Mouse (Mus musculus) midbrain, embryonic 13.5 days (tissue): ENCODE results near the gene Lrp8. TPM values are rescaled to one million over a fixed set of nuclear protein-coding genes. Genes with fewer than 3 reads are reported as not detected.

ENCODE experiments used
- ATAC-seq: fragments of 200-750 bp; cut with Nextera tagmentation; 2 replicates; pipeline ENCODE4 v1.8.0; 2017; ENCODE audit warnings: mild to moderate bottlenecking, moderate TSS enrichment, moderate library complexity
- H3K27ac ChIP-seq: fragments of 300-500 bp; sonication (generic); 2 replicates; pipeline ENCODE4 v1.5.1; 2015; ENCODE audit warnings: inconsistent platforms, mild to moderate bottlenecking, moderate library complexity
- H3K27me3 ChIP-seq: fragments of 300-500 bp; sonication (generic); 2 replicates; pipeline ENCODE4 v1.6.1; 2015; ENCODE audit warnings: mild to moderate bottlenecking, inconsistent platforms
- H3K36me3 ChIP-seq: fragments of 300-500 bp; sonication (generic); 2 replicates; pipeline ENCODE4 v1.6.1; 2015; ENCODE audit warnings: mild to moderate bottlenecking, inconsistent platforms
- H3K4me1 ChIP-seq: fragments of 300-500 bp; sonication (generic); replicated peaks from 2 replicates; pipeline ENCODE4 v1.6.1; 2015; ENCODE audit warnings: inconsistent platforms
- H3K4me2 ChIP-seq: fragments of 300-500 bp; sonication (generic); replicated peaks from 2 replicates; pipeline ENCODE4 v1.6.1; 2015; ENCODE audit warnings: moderate library complexity, mild to moderate bottlenecking, inconsistent platforms
- H3K4me3 ChIP-seq: fragments of 300-500 bp; sonication (generic); replicated peaks from 2 replicates; pipeline ENCODE4 v1.5.1; 2015; ENCODE audit warnings: mild to moderate bottlenecking, inconsistent platforms
- H3K9ac ChIP-seq: fragments of 300-500 bp; sonication (generic); replicated peaks from 2 replicates; pipeline ENCODE4 v1.6.1; 2015; ENCODE audit warnings: mild to moderate bottlenecking, inconsistent platforms
- H3K9me3 ChIP-seq: fragments of 300-500 bp; sonication (generic); 2 replicates; pipeline ENCODE4 v1.6.1; 2016; ENCODE audit warnings: mild to moderate bottlenecking, inconsistent platforms
- WGBS: fragments of 180-500 bp; shearing (Covaris S2); methylation state at CpG from one replicate; pipeline ENCODE4 v1.1.7; 2015; 5-methylcytosine and 5-hydroxymethylcytosine counted together
- polyA plus RNA-seq: library from polyadenylated mRNA; unstranded; fragments of >200 nt; fragmentation: Nextera tagmentation; extraction: Ambion mirVana; gene quantifications from 2 replicates; pipeline ENCODE4 v1.2.1, GENCODE M21; 2015

Lrp8 gene
- polyA plus RNA-seq, 1 experiment from 2014 or later = 50.0 TPM

DNA sequence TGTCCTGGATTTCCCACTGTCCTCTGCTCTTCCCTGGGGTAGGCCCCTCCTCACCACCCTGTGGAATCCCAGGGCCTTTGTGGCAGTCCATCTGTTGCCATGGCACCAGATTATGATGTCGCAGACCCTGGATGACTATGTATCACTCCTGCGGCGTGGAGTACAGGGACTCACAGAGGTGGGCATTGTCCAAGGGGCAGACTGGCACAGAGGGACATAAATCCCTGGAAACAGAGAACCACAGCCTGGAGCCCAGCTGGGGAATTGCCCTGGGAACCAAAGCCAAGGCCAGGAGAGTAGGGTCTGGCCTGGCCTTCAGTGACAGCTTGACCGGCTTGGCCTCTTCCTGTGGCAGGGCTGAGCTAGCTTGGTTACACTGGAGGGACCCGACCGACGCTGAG lies 28.8 kb downstream of the Lrp8 start:
- WGBS = 8% methylated on average over 7 of the region's 7 CpGs
- H3K4me2 ChIP-seq = peak overlapping the region; percentile 21

DNA sequence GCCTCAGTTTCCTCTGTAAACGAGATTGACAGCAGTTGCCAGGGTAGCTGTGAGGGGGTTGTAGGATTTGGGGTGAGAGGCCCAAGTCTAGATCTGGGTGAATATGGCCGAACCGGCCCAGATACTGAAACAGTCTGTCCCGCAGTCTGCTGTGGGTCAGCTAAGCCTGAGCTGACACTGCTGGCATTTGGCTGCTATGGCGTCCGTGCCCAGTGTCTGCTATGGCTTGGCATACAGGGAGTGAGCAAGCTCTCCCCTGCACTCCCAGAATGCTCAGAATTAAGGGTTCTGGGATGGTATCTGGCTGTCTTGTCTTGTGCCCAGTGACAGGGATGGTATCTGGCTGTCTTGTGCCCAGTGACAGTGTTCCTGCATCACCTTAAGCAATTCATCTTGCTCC lies 29.6 kb downstream of the Lrp8 start:
- no peak for ATAC-seq
- peaks cover 100% of the 10 kb centered on the region for H3K4me1 ChIP-seq

More for the DNA sequence above, 28.8 kb downstream of the Lrp8 start:
- Histone ChIP-seq H3K36me3 (no peaks in the 10 kb centered on the region), H3K9me3 (no peaks in the 10 kb centered on the region), H3K27ac (peak overlapping the region; percentile 87), H3K4me1 (peaks cover 100% of the 10 kb centered on the region), H3K9ac (peak overlapping the region; percentile 55), H3K4me3 (no peak overlapping the region), H3K27me3 (no peaks in the 10 kb centered on the region)
- ATAC-seq = peak; percentile 72

DNA sequence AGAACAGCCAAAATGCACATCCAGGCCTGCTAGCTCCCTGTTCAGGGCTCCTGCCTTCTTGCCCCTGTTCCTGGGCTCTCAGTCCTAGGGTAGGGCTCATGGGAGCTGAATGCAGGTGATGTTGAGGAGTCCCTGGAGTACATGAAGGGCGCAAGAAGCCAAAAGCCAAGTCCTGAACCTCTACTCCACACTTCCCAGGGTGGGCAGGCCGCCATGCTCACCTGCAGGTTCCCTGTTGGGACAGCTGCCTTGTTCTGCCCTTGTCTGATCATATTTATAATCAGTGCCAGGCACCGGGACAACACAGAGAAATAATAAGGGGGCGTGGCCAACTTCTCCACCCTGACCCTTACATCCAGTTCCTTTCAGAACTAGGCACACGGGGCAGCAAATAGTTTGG lies 31.5 kb downstream of the Lrp8 start:
- ATAC-seq = no peak
- no peaks in the 10 kb centered on the region for H3K27me3 ChIP-seq
- no peaks in the 10 kb centered on the region for H3K36me3 ChIP-seq
- H3K9me3 ChIP-seq = no peaks in the 10 kb centered on the region
- no peak overlapping the region for H3K4me2 ChIP-seq
- peaks cover 100% of the 10 kb centered on the region for H3K4me1 ChIP-seq
- 80% methylated on average over 5 of the region's 5 CpGs for WGBS
- no peak overlapping the region; the same call in 1 of the 2 replicates for H3K9ac ChIP-seq
- H3K4me3 ChIP-seq = no peak overlapping the region
- peak overlapping the region; percentile 95; the same call in 1 of the 2 replicates for H3K27ac ChIP-seq

More for the DNA sequence above, 29.6 kb downstream of the Lrp8 start:
- H3K9ac ChIP-seq = peak overlapping the region; percentile 55
- H3K27ac ChIP-seq = peak overlapping the region; percentile 87
- no peak overlapping the region for H3K4me3 ChIP-seq
- H3K36me3 ChIP-seq = no peaks in the 10 kb centered on the region
- H3K4me2 ChIP-seq = no peak overlapping the region
- no peaks in the 10 kb centered on the region for H3K27me3 ChIP-seq
- 90% methylated on average over 6 of the region's 6 CpGs for WGBS
- H3K9me3 ChIP-seq = no peaks in the 10 kb centered on the region

DNA sequence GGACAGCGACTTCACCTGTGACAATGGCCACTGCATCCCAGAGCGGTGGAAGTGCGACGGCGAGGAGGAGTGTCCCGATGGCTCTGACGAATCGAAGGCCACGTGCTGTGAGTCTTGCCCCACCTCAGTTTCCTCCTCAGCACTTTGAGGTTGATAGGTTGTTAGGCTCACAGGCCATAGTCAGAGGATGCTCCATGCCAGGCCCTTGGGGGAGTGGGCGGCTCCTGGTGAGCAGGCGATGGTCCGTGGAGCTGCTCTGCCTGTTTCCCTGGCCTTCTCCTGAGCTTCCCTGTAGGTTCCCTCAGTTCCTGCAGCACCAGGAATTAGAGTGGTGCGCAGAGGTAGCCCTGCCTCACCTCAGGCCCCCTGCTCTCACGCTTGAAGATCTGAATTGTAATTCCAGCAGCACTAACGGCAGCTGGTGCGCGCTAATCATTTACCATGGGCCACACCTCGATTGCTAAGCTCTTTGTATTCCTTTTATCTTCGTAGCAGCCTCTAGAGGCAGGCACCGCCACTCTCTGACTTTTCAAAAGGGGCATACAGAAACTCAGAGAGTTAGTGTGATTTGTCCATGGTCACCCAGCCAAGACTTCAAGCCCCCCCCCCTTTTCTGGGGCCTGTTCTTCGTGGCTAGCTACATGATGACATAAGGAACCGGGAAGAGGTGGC lies 32.7 kb downstream of the Lrp8 start:
- ATAC-seq = peak; percentile 3

DNA sequence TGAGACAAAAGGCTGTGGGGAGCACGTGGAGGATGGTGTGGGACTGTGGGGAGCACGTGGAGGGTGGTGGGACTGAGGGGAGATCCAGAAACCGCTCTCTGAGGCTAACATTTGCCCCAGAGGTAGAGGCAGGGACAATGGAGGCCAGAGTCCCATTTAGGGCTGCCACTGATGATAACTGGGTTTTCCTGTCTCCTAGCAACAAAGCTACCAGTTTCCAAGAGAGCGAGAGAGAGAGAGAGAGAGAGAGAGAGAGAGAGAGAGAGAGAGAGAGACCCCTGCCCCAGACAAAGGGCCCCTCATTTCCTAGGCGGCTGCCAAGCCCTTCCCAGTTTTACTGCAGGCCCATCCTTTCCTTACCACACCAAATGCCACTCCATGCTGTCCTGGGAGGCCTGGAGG lies 33.4 kb downstream of the Lrp8 start:
- peaks cover 93% of the 10 kb centered on the region for H3K4me1 ChIP-seq
- no peak overlapping the region for H3K4me3 ChIP-seq
- peak overlapping the region; percentile 56 for H3K9ac ChIP-seq
- H3K9me3 ChIP-seq = no peaks in the 10 kb centered on the region
- peak; percentile 44 for ATAC-seq
- H3K27me3 ChIP-seq = no peaks in the 10 kb centered on the region
- WGBS = 5% methylated on average over 5 of the region's 5 CpGs
- no peaks in the 10 kb centered on the region for H3K36me3 ChIP-seq
- H3K4me2 ChIP-seq = peak overlapping the region; percentile 28
- peak overlapping the region; percentile 95 for H3K27ac ChIP-seq

More for the DNA sequence above, 32.7 kb downstream of the Lrp8 start:
- Histone ChIP-seq H3K4me2 (peak overlapping the region; percentile 28), H3K4me1 (peaks cover 96% of the 10 kb centered on the region), H3K9ac (peak overlapping the region; percentile 56), H3K36me3 (no peaks in the 10 kb centered on the region), H3K27ac (peak overlapping the region; percentile 95), H3K9me3 (no peaks in the 10 kb centered on the region), H3K4me3 (no peak overlapping the region), H3K27me3 (no peaks in the 10 kb centered on the region)
- 28% methylated on average over 22 of the region's 22 CpGs for WGBS

DNA sequence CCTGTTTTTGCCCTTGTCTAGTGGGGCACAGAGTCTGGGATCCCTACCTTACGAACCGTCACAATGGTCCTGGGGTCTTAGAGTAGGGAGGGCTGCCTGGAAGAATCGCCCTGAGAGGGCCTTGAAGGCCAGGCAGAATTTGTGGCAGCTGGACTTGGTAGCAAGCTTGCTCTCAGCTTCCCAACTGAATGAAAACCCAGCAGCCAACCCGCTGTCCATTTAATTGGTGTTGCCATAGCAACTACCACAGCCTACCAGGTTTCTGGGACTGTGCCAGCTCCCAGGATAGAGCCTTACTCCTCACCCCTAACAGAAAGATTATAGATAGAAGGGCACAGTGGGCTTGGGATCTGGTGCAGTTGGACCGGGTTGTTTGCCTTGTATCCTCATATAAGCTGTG lies 34.7 kb downstream of the Lrp8 start:
- Histone ChIP-seq H3K4me3 (no peak overlapping the region), H3K9ac (peak overlapping the region; percentile 56; the same call in 1 of the 2 replicates), H3K27ac (peak overlapping the region; percentile 95), H3K27me3 (no peaks in the 10 kb centered on the region), H3K9me3 (no peaks in the 10 kb centered on the region), H3K4me1 (peaks cover 86% of the 10 kb centered on the region), H3K4me2 (0 out of 2 replicates have a peak overlapping the region, but pooled peaks have one; percentile 21), H3K36me3 (no peaks in the 10 kb centered on the region)
- WGBS = 11% methylated on average over 5 of the region's 5 CpGs
- ATAC-seq = peak; percentile 41

DNA sequence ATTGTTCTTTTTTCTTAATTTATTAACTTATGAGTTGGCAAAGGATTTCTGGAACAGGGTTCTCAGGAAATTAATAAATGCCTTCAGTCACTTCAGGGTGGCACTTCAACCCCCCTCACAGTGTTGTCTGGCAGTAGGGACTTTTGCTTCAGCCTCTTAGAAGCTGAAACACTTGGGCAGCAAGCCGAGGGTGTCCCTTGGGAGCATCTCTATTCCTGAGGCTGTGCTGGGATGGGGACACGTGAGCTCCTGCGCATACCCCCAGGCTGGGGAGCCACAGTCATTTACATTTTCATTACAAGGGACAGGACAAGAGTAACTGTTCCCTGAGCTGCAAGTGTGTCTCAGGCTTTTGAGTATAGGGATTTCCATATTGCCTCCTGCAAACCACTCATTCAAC lies 35.8 kb downstream of the Lrp8 start:
- no peak overlapping the region for H3K4me2 ChIP-seq
- no peak overlapping the region for H3K4me3 ChIP-seq
- no peaks in the 10 kb centered on the region for H3K27me3 ChIP-seq
- 42% methylated on average over 3 of the region's 3 CpGs for WGBS
- 0 out of 2 replicates have a peak overlapping the region, but pooled peaks have one; percentile 15 for H3K9ac ChIP-seq
- peak overlapping the region; percentile 95 for H3K27ac ChIP-seq
- peaks cover 85% of the 10 kb centered on the region for H3K4me1 ChIP-seq
- no peaks in the 10 kb centered on the region for H3K36me3 ChIP-seq
- ATAC-seq = no peak
- no peaks in the 10 kb centered on the region for H3K9me3 ChIP-seq

DNA sequence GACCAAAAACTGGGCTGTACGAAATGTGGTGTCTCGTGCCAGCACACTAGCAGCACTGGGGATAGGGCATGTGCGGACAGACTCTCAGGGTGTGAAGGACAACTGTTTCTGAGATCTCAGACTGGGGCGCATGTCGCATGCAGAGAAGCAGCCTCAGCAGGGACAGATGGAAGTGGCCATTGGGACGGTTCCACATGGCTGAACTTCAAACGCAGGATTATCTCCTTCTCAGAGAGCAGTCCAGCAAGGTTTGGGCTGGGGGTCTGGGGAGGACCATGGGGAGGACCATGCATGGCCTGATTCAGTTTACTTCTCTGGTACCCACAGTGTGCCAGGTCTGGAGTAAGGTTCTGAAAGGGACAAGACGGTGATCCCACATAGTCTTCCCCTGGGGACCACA lies 41.6 kb downstream of the Lrp8 start:
- Histone ChIP-seq H3K27me3 (peaks cover 14% of the 10 kb centered on the region), H3K4me1 (peaks cover 58% of the 10 kb centered on the region), H3K36me3 (peaks cover 47% of the 10 kb centered on the region)

DNA sequence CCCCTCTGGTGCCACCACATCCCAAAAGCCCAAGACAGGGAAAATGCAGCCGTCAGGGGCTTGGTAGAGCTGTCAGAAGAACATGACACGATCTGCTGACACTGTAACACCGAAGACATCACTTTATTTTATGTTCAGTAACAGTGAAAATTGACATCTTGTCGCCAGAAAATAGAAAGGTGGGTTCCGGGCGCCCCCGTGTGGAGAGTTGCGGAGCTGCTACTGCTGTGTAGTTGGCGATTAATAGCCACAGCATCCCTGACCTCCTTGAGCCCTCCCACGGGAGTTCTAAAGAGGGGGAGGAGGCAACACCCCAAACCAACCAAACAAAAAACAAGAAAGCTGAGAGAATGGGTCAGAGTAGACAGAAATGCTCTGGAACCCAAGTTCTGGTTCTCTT lies 42.9 kb downstream of the Lrp8 start:
- peaks cover 60% of the 10 kb centered on the region for H3K36me3 ChIP-seq
- H3K9ac ChIP-seq = no peak overlapping the region
- H3K4me1 ChIP-seq = peaks cover 51% of the 10 kb centered on the region
- H3K27me3 ChIP-seq = peaks cover 14% of the 10 kb centered on the region
- 3% methylated on average over 10 of the region's 10 CpGs for WGBS
- H3K4me2 ChIP-seq = no peak overlapping the region
- no peak overlapping the region for H3K4me3 ChIP-seq
- peak overlapping the region; percentile 57 for H3K27ac ChIP-seq
- no peak for ATAC-seq
- H3K9me3 ChIP-seq = no peaks in the 10 kb centered on the region

More for the DNA sequence above, 41.6 kb downstream of the Lrp8 start:
- Histone ChIP-seq H3K27ac (peak overlapping the region; percentile 32; the same call in 1 of the 2 replicates), H3K4me3 (no peak overlapping the region), H3K9ac (no peak overlapping the region), H3K9me3 (no peaks in the 10 kb centered on the region), H3K4me2 (no peak overlapping the region)
- no peak for ATAC-seq
- 28% methylated on average over 8 of the region's 8 CpGs for WGBS

DNA sequence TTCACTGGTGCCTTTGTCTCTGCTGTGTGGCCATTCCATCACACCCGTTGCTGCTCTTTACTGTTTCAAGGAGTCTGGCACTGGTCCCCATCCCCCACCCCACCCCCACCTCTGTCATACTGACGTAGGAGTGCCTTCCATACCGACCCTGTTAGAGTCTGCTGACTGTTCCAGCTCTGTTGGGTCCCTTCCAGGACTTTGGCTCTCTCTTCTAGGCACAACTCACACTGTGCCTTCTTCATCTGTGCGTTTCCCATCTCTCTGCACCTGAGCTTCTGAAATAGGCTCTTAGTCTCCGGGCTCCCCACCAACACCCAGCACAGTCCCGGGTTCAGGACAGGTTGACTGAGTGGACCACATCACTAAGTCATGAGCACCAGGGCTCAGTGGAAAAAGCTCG lies 44.7 kb downstream of the Lrp8 start:
- H3K9me3 ChIP-seq = no peaks in the 10 kb centered on the region
- peaks cover 14% of the 10 kb centered on the region for H3K27me3 ChIP-seq
- 0 out of 2 replicates have a peak, but pooled peaks have one; percentile 5 for ATAC-seq
- H3K27ac ChIP-seq = no peak overlapping the region
- WGBS = 71% methylated on average over 7 of the region's 7 CpGs
- no peak overlapping the region for H3K4me3 ChIP-seq
- peaks cover 41% of the 10 kb centered on the region for H3K4me1 ChIP-seq
- peaks cover 78% of the 10 kb centered on the region for H3K36me3 ChIP-seq
- H3K9ac ChIP-seq = no peak overlapping the region
- no peak overlapping the region for H3K4me2 ChIP-seq

DNA sequence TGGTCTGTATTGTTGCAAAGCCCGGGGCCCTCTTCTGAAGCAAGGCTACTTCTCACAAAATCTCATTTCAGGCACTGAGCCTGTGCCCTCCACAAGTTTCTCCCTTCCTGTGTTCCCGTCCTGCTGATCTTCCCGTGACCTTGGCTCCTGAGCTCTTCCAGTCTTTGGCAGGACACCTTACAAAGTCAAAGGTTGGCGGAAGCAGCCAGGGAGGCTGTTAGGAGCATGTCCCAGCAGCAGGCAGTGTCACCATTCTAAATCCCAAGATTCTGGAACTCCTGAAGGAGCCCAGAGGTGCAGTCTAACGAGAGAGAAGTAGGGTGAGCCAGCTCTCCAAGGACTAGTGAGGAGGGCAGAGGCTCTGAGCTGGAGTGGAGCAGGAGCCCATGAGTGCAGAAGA lies 46.5 kb downstream of the Lrp8 start:
- peaks cover 86% of the 10 kb centered on the region for H3K36me3 ChIP-seq
- no peak overlapping the region for H3K4me3 ChIP-seq
- 0 out of 2 replicates have a peak overlapping the region, but pooled peaks have one; percentile 3 for H3K9ac ChIP-seq
- WGBS = 84% methylated on average over 5 of the region's 5 CpGs
- H3K9me3 ChIP-seq = no peaks in the 10 kb centered on the region
- H3K4me2 ChIP-seq = no peak overlapping the region
- H3K4me1 ChIP-seq = peaks cover 25% of the 10 kb centered on the region
- H3K27me3 ChIP-seq = peaks cover 14% of the 10 kb centered on the region
- no peak for ATAC-seq
- H3K27ac ChIP-seq = no peak overlapping the region

DNA sequence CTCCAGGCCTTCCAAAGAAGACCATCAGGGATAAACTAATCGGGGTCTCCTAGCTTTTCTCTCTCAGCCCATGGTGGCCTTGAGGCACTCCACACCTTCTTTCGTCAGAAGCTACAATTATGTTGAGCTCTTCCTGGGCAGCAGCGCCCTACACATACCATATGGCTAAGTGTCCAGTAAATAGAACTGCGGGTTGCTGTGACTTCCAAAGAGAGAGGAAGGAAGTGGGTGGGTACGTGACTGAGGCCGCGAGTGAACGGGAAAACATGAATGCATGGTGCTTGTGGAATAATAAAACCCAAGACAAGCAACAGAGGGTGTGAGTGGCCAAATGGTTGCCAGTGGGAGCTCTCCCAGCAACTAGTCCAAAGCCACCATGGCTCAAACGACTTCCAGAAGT lies 47.6 kb downstream of the Lrp8 start:
- Histone ChIP-seq H3K9me3 (no peaks in the 10 kb centered on the region), H3K4me3 (no peak overlapping the region), H3K4me1 (peaks cover 16% of the 10 kb centered on the region), H3K27ac (no peak overlapping the region), H3K9ac (no peak overlapping the region), H3K36me3 (peaks cover 91% of the 10 kb centered on the region), H3K4me2 (no peak overlapping the region), H3K27me3 (peaks cover 14% of the 10 kb centered on the region)
- ATAC-seq = no peak
- 86% methylated on average over 9 of the region's 9 CpGs for WGBS
